26 mouse cellular contexts compared by ENCODE assay signal in the genomic region with DNA sequence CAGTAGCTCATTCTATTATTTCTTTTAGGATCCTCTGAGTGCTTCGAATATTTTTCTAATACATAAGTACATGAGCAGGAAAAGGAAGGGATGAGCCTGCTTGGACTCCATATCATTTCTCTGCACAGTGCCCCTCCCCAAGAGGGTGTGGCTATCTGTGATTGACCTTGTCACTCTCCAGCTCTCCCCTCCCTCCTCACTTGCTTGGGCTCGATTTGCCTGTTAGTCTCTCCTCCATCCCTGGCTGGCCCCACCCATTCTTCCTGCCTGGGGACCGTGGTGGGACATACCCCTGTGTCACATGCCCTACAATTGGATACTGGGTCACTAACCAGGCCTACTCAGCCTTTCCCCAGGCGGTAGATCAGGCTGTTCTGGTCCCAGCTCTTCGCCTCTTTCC. TPM values are rescaled to one million over a fixed set of nuclear protein-coding genes. Genes with fewer than 3 reads are reported as not detected.
DNase-seq lines count a peak whose midpoint lies in the region; ATAC-seq and TF ChIP-seq lines count a peak whose summit lies in the region.
"Had no signal": no experiment of that assay in that cellular context is flagged by ENCODE, and none has a peak within 500 bp of the region (broad histone marks: within the 10 kb centered on the region; RNA-seq: fewer than 3 reads in every experiment).

No protein-coding gene starts in this region.

- H3K27ac ChIP-seq in intestine, embryonic 15.5 days, result no peak overlapping the region
- no peak overlapping the region for H3K27ac ChIP-seq in intestine, embryonic 16.5 days (ENCODE audit: low read length)
- 0 out of 2 replicates have a peak overlapping the region, but pooled peaks have one; percentile 14 for H3K27ac ChIP-seq in limb, embryonic 10.5 days
- H3K27ac ChIP-seq in forebrain, postnatal 0 days (ENCODE audit: low read depth, low read length), result no peak overlapping the region
- H3K27ac ChIP-seq: forebrain, embryonic 10.5 days; forebrain, embryonic 13.5 days; gastrocnemius, adult 2 months; heart, embryonic 13.5 days; hindbrain, embryonic 12.5 days had no signal

- no peak overlapping the region for H3K4me2 ChIP-seq in intestine, embryonic 15.5 days (replicated peaks)
- no peak overlapping the region for H3K4me2 ChIP-seq in intestine, embryonic 16.5 days (ENCODE audit: low read depth, low read length)
- H3K4me2 ChIP-seq in forebrain, postnatal 0 days (ENCODE audit: low read depth), result no peak overlapping the region
- H3K4me2 ChIP-seq: forebrain, embryonic 13.5 days; heart, embryonic 13.5 days; hindbrain, embryonic 12.5 days had no signal

- no peaks in the 10 kb centered on the region for H3K4me1 ChIP-seq in intestine, embryonic 15.5 days (replicated peaks)
- no peaks in the 10 kb centered on the region for H3K4me1 ChIP-seq in intestine, embryonic 16.5 days (ENCODE audit: control insufficient read depth, insufficient read depth, low read length)
- H3K4me1 ChIP-seq in limb, embryonic 10.5 days, result peaks cover 17% of the 10 kb centered on the region
- 0 out of 2 replicates have a peak, but pooled peaks cover 11% of the 10 kb centered on the region for H3K4me1 ChIP-seq in forebrain, postnatal 0 days (ENCODE audit: insufficient read depth)

- H3K9me3 ChIP-seq in intestine, embryonic 15.5 days, result no peaks in the 10 kb centered on the region
- H3K9me3 ChIP-seq in intestine, embryonic 16.5 days (ENCODE audit: control insufficient read depth, low read length), result no peaks in the 10 kb centered on the region
- 0 out of 2 replicates have a peak, but pooled peaks cover 3% of the 10 kb centered on the region for H3K9me3 ChIP-seq in limb, embryonic 10.5 days (replicated peaks)
- no peaks in the 10 kb centered on the region for H3K9me3 ChIP-seq in forebrain, postnatal 0 days (ENCODE audit: low read length)
- H3K9me3 ChIP-seq: forebrain, embryonic 10.5 days; forebrain, embryonic 13.5 days; hindbrain, embryonic 12.5 days had no signal

- H3K27me3 ChIP-seq in intestine, embryonic 15.5 days (replicated peaks), result no peaks in the 10 kb centered on the region
- no peaks in the 10 kb centered on the region for H3K27me3 ChIP-seq in intestine, embryonic 16.5 days (replicated peaks; ENCODE audit: control insufficient read depth, insufficient read depth, low read length)
- H3K27me3 ChIP-seq in limb, embryonic 10.5 days (ENCODE audit: low read depth, poor library complexity, severe bottlenecking), result no peaks in the 10 kb centered on the region
- no peaks in the 10 kb centered on the region for H3K27me3 ChIP-seq in forebrain, postnatal 0 days (ENCODE audit: insufficient read depth, low read length)
- H3K27me3 ChIP-seq: forebrain, embryonic 13.5 days; heart, embryonic 13.5 days; hindbrain, embryonic 12.5 days had no signal

- H3K9ac ChIP-seq in intestine, embryonic 15.5 days, result no peak overlapping the region
- no peak overlapping the region for H3K9ac ChIP-seq in intestine, embryonic 16.5 days (ENCODE audit: low read depth, low read length)
- H3K9ac ChIP-seq in forebrain, postnatal 0 days, result no peak overlapping the region
- H3K9ac ChIP-seq: forebrain, embryonic 13.5 days; heart, embryonic 13.5 days; hindbrain, embryonic 12.5 days had no signal

- 50% methylated on average over 5 of the region's 5 CpGs for WGBS in intestine, embryonic 15.5 days
- 48% methylated on average over 5 of the region's 5 CpGs for WGBS in intestine, embryonic 16.5 days
- WGBS in limb, embryonic 10.5 days, result 41% methylated on average over 5 of the region's 5 CpGs
- 52% methylated on average over 5 of the region's 5 CpGs for WGBS in forebrain, postnatal 0 days

- no peak for TF ChIP-seq CTCF in forebrain, postnatal 0 days (IDR thresholded peaks at IDR 0.05; ENCODE audit: low read depth)

- H3K4me3 ChIP-seq in intestine, embryonic 15.5 days (replicated peaks), result no peak overlapping the region
- H3K4me3 ChIP-seq in intestine, embryonic 16.5 days (ENCODE audit: low read length), result no peak overlapping the region
- no peak overlapping the region for H3K4me3 ChIP-seq in limb, embryonic 10.5 days
- no peak overlapping the region for H3K4me3 ChIP-seq in forebrain, postnatal 0 days (ENCODE audit: low read depth, low read length)
- H3K4me3 ChIP-seq: forebrain, embryonic 10.5 days; forebrain, embryonic 13.5 days; gastrocnemius, adult 2 months; heart, embryonic 13.5 days; hindbrain, embryonic 12.5 days had no signal

- 0 out of 2 replicates have a peak, but pooled peaks have one; percentile 31 for ATAC-seq in intestine, embryonic 15.5 days
- ATAC-seq in intestine, embryonic 16.5 days, result no peak
- no peak for ATAC-seq in forebrain, postnatal 0 days
- ATAC-seq: CD4-positive, CD25-positive, alpha-beta regulatory T cell, adult 4 months; forebrain, embryonic 13.5 days; forebrain, embryonic 16.5 days; hindbrain, embryonic 16.5 days; intestine, postnatal 0 days had no signal

- DNase-seq in ES-CJ7 (ENCODE audit: low read depth, low spot score), result peak; percentile 66
- DNase-seq in limb, embryonic 10.5 days (ENCODE audit: low spot score), result no peak
- no peak for DNase-seq in forebrain, postnatal 0 days
- DNase-seq in left cerebral cortex, adult 8-10 months (ENCODE audit: low spot score in 2 of 2), result no peak
- DNase-seq: adrenal gland, postnatal 10 days; adrenal gland, postnatal 36 days; cerebellum, adult 18-20 months; cerebellum, adult 9-10 months; cerebellum, postnatal 14 days; gastrocnemius, adult 2 months; gastrocnemius, postnatal 14 days; heart, adult 18-20 months; heart, postnatal 14 days; heart, postnatal 4 days had no signal

- no peaks in the 10 kb centered on the region for H3K36me3 ChIP-seq in intestine, embryonic 15.5 days
- H3K36me3 ChIP-seq in intestine, embryonic 16.5 days (ENCODE audit: control insufficient read depth, insufficient read depth, low read length), result no peaks in the 10 kb centered on the region
- no peaks in the 10 kb centered on the region for H3K36me3 ChIP-seq in limb, embryonic 10.5 days
- peaks cover 43% of the 10 kb centered on the region for H3K36me3 ChIP-seq in forebrain, postnatal 0 days (ENCODE audit: insufficient read depth)
- H3K36me3 ChIP-seq: heart, embryonic 13.5 days had no signal

RNA-seq across cellular contexts. Expression of gene Mgat5b, which starts 39.9 kb away (rescaled TPM):
- 0.69 and 0.90 TPM in 2 replicates for polyA plus RNA-seq in intestine, embryonic 15.5 days (2015; fragmentation: Nextera tagmentation; extraction: Ambion mirVana)
- 0.54 and 0.55 TPM in 2 replicates for polyA plus RNA-seq in intestine, embryonic 16.5 days (2015; fragmentation: Nextera tagmentation; extraction: Ambion mirVana)
- polyA plus RNA-seq in limb, embryonic 10.5 days (2016; fragmentation: Nextera tagmentation; extraction: Ambion mirVana), result 1.1 and 1.4 TPM in 2 replicates
- 88.5 and 95.4 TPM in 2 replicates for total RNA-seq in forebrain, postnatal 0 days (2014; rRNA removed)
- 27.0 and 31.0 TPM in 2 replicates for polyA plus RNA-seq in forebrain, postnatal 0 days (2015; fragmentation: Nextera tagmentation; extraction: Ambion mirVana)
- 10 to 100 TPM; 70.0 to 82.4 (median 74.9) TPM for total RNA-seq in left cerebral cortex, adult 8-10 months (2022)
- total RNA-seq: gastrocnemius, adult 2 months; MEL had no signal
- polyA plus RNA-seq: C2C12; CD4-positive, CD25-positive, alpha-beta regulatory T cell, adult 4 months had no signal

Comparison
In these comparisons a context has a peak if more than half of its experiments do, and no peak if none do; other contexts are left out.
1. RNA of gene Mgat5b, which starts 39.9 kb away (polyA plus RNA-seq): 27.0 to 31.0 TPM in forebrain, postnatal 0 days; 1.1 to 1.4 TPM in limb, embryonic 10.5 days, 0.69 to 0.90 TPM in intestine, embryonic 15.5 days and 0.54 to 0.55 TPM in intestine, embryonic 16.5 days; every median in the first group is over 10 times any median in the second.